Mouse (Mus musculus) adrenal gland, adult 8-10 months (tissue): ENCODE measurements around the gene Rasgef1b. TPM values are rescaled to one million over a fixed set of nuclear protein-coding genes. Genes with fewer than 3 reads are reported as not detected.
A peak's percentile ranks its signal among the peaks of the same experiment; 100 is the strongest.

Experiments used
- DNase-seq: peaks from one replicate; pipeline ENCODE4 v3.0.0; 2022
- total RNA-seq, 4 experiments: library from RNA; stranded (reverse); gene quantifications; 2 replicates each; pipeline ENCODE4 v1.2.4; 2022

Rasgef1b gene
- total RNA-seq, 4 experiments from 2014 or later = 9.8 to 14.6 (median 11.0) TPM

DNA sequence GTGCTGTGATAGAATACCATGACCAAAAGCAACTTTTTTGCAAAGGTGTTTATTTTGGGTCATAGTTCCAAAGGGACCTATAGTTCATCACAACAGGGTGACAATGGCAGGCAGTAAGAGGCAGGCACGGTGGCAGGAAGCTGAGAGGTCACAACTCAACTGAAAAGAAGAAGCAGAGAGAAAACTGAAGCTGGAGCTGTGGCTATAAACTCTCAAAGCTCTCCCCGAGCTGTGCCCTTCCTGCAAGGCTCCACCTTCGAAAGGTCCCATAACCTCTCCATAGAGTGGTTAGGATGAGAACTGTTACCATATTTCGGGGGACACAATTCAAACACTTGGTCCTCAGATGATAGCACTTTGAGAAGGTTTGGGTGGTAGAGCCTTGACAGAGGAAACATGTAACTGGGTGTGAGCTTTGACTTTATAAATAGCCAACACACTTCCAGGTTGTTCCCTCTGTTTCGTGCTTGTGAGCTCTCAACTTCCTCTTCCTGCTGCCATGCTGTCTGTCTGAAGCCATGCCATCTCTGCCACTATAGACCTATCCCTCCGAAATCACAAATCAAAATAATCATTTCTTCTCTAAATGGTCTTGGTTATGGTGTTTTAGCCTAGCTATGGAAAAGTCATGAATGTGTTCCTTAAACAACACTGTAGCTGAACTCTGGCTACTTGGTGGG, 240.2 kb downstream of the Rasgef1b start:
- DNase-seq = no peak

DNA sequence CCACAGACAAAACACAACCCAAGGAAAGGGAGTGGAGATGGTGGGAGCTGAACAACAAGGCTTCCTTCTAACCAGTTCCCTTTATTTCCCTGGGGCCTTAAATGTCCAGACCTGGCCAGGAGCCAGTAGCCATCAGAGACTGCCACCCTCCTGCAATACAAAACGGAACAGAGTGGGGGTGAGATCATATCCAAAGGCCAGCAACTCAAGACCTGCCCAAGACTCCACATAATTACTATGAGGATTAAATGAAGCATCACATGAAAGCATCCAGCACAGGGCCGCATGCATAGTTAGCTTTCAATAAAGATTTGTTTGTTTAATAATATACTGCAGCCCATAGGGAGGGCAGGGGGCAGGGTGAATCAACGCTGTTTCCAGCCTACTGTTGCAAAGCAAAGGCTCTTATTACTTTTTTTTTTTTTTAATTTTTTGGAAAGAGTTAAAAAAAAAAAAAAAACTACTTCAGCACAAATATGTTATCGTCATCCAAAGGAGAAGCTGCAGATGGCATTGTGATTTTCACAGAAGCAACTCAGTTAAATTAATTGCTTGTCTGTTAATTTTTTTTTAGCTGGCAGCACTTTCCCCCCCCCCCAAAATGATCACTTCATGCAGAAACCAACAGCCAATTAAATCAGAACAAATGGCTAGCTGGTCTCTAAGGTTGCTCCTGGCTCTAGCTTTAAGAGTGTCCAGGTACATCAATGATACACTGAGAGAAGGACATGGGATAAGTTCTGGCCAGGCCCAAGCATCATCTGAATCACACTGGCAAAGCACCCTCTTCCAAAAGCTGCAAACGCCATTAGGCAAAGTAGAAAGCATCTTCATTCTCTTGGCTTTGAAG, 241.6 kb downstream of the Rasgef1b start:
- DNase-seq = no peak

DNA sequence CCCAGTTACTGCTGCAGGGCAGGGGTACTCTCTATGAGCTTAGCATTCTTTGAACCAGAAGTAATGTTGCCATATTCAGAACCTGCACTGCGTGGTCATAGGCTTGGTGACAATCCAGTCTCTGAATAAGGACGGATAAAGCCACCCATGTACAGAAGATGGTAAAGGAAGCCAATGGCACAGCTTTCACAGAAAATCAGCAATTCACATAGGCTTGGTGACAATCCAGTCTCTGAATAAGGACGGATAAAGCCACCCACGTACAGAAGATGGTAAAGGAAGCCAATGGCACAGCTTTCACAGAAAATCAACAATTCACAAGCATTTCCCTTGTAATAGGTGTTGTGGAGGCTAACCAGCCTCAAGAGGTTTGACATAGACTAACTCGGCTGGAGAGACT, 245.7 kb downstream of the Rasgef1b start:
- no peak for DNase-seq

DNA sequence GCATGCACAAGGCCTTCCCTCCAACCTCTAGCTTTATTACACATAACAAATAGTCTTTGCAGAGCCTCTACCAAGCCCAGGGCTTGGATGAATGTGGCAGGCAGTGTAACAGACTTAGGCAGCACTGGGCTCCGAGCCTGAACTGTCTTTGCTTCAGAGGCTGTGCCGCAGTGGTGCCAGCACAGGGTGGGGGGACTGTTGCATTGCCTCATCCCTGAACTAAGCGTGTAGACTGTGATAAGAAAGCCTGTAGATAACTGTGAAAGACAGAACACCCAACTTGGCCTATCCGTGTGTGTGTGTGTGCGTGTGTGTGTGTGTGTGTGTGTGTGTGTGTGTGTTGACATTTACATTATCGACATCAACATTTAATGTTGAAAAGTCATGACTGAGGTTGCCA, 246.3 kb downstream of the Rasgef1b start:
- no peak for DNase-seq

DNA sequence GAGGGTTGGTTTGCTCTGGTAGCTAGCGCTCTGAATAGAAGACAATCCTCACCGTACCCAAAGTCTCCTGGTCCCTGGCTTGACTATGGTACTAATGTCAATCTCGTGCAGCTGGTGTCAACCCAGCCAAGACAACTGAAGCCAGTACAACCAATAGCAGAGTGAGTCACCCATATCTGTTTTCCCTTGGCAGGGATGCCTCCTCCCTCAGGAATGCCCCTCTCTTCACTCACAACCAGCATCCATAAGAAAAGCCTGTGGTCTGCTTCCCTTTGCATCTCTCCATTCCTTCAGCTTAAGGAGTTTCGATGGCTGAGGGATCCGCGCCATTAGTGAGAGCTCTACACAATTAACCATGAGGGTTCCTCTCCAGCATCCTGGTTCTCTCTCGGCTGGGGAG, 246.8 kb downstream of the Rasgef1b start:
- no peak for DNase-seq

DNA sequence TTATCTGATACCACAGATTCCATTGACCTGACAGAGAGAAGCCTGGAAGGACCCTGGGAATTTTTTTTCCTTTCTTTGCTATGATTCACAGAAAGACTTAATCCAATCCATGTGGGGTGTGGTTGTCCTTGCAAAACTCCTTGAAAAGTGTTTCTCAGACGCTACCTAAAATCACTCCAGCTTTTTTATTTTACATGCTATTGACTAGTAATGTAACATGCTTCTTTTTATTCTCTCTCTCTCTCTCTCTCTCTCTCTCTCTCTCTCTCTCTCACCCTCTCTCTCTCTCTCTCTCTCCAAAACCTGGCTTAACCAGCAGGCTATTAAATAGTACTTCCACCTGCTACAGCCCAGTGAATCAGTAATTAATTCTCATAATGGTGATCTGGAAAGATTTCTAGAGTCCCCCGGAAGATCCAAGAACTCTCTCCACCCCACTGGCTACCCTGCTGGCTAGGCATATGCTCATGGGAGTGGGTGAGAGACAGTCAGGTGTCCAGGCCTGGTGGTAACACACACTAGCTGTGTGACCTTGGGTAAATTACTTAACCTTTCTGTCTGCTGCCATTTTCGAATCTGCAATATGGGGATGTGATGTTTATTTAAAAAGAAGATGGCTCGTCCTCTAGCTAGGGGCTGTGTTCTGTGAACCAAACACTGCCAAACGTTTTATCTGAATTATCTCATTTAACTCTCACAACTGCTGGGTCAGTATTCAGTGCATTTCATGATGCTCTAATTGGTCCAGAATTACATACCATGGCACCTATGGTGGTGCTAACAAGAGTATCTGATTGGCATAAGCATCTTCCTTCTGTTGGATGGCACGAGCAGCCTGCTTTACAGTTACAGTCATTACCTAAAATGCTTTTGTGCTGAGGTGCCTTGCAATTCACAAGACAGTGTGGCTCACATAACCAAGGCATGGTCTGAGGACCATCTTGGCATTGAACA, 248.5 kb downstream of the Rasgef1b start:
- DNase-seq = no peak

DNA sequence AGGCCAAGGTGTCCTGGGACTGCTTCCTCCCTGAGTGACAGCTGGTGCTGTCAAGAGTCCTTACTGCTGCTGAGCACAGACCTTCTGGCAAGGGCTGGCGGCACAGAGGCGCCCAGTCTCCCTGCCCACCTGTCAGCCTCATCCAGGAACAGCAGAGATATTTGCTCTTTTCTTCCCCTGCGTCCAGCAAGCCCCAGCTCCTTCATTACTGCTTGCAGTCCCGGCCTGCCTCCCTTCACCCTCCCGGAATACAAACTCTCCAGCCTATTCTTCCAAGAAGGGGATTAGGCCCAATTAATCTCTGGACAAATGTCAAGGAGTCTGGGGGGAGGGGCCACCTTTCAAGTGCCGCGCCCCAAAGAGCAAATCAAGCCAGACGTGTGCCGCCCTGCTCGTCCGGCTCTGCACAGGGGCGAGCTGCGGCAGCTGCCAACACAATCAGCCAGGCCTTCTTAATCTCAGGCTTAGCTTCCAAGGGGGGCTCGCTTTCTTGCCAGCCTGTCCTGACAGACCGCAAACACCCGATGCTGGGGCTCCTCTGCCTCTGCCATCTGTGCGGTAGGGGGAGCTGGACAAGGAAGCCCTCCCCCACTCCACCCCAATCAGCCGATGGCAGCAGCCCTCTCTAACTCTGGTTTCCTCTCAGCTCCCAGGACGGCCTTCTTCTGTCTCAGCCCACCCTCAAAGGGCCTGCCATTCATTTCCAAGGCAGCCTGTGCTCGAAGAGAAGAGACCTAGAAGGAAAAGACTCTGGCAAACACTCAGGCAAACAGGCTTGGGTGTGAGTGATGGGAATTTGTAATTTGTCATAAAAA, 249.4 kb downstream of the Rasgef1b start:
- peak; percentile 18 for DNase-seq

DNA sequence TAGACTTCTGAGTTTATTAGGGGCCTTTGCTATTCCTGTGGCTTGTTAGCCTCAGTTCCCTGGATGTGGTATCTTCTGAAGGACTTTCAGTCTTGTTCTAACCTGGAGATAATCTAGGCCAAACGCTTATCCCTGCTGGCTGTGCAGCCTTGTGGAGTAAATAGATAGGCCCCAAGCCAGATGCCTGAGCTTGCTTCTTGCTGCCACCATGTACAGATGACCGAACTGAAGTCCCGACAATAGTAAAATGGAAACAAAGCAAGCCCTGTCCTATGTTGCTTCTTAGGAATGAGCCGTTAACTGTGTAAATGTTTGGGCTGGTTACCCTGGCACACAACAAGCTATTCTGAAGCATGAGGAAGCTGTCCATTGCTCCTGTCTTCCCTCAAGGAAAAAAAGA, 250.1 kb downstream of the Rasgef1b start:
- DNase-seq = no peak

DNA sequence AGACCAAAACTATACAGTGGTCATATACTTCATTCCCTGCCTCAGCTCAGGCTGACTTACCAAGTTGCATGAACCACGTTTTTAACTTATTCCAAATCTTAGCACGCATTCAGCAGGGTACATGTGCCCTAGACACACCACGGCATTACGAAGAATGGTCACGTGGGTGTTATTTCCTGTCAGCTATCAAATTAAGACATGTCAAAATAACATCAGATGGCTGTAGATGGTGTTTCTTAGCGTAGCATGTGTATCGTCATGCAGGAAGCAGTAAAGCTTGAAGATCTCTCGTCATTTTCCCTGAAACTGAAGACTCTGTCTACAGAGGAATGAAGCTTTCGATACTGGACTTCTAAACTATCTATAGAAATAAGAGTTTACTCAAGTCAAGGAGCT, 251.4 kb downstream of the Rasgef1b start:
- DNase-seq = no peak

DNA sequence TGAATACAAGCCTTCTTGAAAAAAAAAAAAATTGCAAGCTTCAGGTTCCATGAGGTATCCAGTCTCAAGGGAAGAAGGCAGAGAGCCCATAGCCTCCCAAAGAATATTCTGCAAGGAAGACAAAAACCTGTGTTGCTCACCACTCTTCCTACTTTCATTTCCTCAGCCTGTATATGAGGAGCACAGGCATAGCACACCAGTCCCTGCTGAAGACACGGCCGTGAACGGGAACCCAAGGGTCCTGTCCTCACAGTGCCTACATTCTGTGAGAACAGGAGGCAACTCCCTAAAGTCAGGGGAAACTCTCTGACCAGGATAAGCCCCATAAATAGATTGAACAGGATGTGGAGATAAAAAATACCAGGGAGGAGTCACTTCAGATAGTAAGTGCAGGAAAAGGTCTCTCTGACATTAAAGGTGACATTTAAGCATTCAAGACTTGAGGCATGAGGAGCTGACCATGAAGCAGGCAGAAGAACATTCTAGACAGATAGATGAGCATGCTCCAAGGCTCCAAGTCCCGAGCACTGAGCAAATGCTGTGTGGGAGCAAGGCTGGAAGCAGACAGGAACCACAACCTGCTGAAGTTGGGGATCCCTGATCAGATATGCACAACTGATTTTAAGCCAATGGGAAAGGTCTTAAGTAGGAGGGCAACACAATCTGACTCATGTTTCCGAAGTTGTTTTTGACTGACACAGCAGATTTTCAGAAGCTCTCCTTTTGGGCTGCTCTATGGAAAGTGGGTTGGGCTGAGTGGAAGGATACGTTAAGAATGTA, 252.0 kb downstream of the Rasgef1b start:
- DNase-seq = no peak

DNA sequence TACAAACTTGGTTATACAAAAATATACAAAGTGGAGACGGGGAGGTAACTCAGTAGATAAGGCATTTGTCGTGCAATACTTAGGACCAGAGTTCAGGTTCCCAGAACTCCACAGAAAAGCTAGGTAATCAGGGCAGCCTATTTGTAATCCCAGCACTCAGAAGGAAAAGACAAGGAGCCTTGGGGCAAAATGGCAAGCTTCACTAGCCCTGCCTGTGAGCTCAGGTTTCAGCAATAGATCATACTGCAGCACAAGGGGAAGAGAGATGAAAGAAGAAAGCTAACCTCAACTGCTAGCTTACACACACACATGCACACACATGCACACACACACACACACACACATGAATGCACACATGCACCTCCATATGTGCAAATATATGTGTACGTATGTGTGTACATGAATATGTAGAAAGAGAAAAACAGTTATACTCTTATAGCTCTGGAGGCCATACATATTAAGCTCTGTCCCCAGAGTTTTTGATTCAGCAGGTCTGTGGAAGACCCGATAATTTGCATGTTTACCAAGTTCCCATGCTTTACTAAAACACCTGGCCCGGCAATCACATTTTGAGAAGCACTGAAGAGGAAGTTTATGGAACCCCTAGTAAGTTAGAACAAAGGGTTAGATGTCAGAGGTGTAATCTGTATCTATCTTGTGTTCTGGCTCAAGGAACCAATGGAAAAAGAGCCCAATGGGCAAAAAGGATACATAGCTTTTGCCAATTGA, 256.1 kb downstream of the Rasgef1b start:
- DNase-seq = no peak

DNA sequence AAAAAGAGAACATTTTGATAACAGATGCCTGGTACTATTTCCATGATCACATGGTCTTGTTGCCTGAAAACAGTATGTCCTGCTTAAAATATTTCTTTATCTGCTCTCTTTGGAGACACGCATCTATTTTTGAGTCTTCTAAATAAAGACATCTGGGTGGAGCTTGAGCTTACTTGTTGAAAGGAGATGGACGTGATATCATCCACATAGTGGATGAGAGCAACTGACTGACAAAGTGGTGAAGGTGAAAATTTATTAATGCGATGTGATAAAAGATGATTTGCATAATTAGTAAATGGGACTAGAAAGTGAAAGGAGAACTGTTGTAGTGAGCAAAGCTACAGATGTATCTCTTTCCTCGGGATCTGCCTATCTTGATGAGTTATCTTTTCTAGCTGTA, 257.1 kb downstream of the Rasgef1b start:
- no peak for DNase-seq

DNA sequence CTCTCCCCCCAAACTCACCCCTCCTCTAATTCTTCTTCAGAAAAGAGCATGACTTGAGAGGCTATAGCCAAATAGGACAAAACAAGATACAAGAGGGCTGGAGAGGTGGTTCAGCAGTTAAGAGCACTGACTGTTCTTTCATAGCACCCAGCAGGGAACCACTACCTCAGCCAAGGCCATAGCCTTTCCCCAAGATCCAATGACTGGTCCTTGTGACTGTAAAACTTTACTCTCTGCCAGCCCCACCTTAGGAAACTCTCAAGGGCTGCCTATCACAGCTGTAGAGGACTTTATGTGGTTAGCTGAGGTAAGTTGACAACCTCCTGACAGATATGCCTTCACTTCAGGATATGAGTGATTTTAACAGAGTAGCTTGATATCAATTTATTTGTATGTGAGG, 258.3 kb downstream of the Rasgef1b start:
- DNase-seq = no peak

DNA sequence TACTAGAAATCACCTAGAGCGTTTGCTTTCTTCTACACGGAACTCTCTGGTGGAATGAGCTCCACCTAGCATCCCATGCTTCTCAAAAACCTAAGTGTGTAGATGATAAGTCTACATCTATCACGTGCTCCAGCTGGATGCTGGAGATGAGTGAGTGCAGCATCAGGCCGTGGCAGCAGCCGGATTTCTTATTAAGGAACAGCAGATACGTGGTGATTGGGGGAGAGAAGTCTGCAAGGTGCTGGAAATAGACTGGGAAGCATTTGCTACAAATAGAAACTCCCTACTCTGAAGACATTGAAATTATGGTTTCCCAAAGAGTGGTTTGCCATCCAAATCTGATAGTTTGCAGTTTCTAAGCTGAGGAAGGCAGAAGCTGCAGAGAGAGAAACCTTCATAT, 269.9 kb downstream of the Rasgef1b start:
- DNase-seq = no peak

DNA sequence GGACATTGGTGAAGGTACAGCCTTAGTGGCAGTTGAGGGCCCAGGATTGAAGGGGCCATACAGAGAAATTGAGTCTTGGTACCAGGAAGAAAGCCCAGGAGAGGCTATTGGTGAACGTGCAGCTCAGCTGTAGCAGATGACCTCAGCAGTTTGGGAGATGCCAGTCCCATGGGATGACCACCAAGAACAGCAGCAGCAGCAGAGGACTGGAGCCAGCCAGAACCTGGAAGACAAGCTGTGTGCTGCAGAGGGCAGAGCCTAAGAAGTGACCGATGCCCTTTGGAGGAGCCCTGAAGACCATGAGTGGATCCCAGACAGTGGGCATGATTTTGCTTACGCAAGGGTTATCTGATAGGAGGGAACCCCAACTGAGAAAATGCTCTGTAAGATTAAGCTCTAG, 271.6 kb downstream of the Rasgef1b start:
- DNase-seq = no peak

DNA sequence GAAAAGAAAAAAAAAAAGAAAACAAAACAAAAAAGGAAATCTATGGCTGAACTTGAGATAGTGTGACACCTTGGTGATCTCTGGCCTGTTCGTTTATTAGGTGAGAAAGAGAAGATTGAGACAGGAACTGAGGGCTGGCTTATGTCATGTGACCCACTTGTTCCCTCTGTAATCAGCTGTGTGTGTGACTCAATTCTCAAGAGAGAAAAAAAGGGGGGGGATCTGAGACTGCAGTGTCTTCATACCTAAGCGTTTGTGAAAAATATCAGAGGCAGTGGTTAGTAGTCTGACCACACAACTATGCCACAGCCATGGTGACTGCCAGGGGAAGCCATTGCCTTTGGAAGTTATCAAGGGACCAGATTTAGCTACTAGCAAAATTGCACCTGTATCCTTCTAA, 276.9 kb downstream of the Rasgef1b start:
- DNase-seq = no peak

DNA sequence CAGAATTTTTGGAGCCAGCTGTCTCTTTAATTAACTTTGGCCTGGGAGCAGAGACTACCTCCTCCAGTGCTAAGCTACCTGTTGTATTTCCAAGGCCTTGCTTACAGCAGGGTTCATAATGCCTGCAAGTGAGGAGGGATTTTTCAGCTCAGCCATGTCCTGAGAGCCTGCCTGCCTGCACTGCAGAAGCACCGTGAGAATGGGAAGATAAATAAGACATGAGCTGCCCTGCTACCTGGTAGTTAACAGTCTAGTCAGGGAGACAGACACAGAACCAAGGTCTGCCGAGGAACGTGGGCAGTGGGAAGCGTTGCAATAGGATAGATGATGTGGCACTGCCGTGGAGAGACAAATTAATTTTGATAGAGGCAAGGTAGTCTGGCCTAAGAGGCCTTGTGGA, 277.4 kb downstream of the Rasgef1b start:
- DNase-seq = no peak

DNA sequence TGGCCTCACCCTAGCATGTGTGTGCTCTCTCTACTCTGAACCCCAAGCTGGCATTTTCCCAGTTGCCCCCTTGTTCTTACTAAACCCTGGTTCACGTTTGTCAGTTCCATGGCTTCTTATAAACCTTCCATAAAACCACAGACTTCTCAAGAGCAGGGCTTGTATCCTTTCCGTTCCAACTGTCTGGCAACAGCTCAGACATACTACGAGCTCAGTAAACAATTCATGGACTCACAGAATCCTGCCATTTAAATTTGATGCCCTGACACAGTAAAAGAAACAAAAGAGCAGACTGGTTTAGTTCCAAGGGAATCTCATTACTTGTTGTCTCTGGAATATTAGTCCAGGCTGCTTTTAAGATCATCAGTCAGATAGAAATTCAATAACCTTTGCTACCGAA, 277.9 kb downstream of the Rasgef1b start:
- DNase-seq = no peak

DNA sequence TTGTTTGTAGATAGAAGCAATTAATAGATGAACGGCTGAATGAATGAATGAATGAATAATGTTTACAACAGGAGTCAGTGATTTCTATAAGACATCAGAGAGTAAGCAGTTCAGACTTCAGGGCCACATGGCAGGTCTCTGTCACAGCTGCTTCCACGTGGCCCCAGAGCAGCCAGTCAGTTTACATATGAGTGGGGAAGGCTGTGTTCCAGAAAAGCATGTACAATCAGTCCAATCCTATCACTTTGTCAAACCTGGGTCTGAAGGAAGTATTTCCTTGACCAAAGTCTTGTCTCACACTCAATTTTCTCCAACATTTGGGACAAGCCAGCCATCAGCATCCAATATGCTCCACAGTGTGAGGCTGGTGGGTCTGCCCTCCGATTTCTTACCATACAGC, 278.4 kb downstream of the Rasgef1b start:
- DNase-seq = no peak

DNA sequence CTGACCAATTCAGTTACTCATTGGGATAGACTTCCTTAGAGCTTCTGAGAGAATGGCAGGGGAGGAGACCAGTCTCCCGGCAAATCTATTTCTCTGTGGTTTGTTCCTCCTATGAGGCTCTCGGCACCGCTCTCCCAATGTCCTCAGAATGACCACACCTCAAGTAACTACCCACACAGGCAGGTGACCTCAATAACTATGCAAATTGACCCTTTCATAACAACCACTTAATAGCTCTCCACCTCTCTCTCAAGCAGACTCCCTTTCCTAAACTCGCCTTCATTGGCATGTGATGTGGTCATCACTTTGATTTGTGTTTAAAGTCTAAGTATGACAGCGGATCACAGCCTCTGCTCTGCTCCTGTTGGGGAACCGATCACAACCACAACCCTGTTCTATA, 281.4 kb downstream of the Rasgef1b start:
- DNase-seq = no peak

DNA sequence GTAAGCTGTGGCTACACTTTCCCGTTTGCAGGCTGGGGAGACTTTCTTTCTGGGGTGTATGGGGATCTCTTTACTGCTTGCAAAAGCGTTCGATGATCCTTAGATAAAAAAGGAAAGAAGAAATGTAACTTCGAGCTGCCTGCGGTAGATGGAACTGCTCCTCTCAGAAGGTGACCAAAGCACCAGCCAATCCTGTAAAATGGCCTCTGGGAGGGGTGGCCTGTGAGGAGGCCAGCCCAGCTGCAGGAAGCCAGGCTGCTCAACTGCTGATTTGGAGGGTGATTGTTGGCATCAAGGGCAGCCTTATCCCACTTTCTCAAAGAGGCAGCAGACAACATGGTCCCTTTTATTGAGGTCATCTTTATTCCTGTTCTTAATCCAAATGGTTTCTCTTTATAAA, 283.6 kb downstream of the Rasgef1b start:
- no peak for DNase-seq
